Mouse (Mus musculus) embryonic fibroblast, embryonic 13.5 days (primary cell): Measurements from ENCODE around the gene Il3.

ENCODE experiments used
- CTCF ChIP-seq: IDR thresholded peaks from 2 replicates; pipeline ENCODE4 v1.5.1; 2011; ENCODE audit warnings: mild to moderate bottlenecking, control low read depth, low read length, moderate library complexity, borderline replicate concordance; ENCODE audit not compliant: insufficient read depth
- POLR2A ChIP-seq: IDR thresholded peaks from 2 replicates; pipeline ENCODE4 v1.6.1; 2011; ENCODE audit warnings: low read depth, mild to moderate bottlenecking, control low read depth, low read length, moderate library complexity

- TF ChIP-seq CTCF: no peak
- no peak for TF ChIP-seq POLR2A
Measured at GRCm38 (mm10) chr11:54227478-54227877, 39.6 kb downstream of the Il3 start.
